Mouse (Mus musculus) thymus, adult 2 months (tissue): Measurements from ENCODE around the gene Olfr53. TPM values are rescaled to one million over a fixed set of nuclear protein-coding genes. Genes with fewer than 3 reads are reported as not detected.

Experiments used
- DNase-seq: peaks from one replicate; pipeline ENCODE4 v3.0.0; 2021
- H3K27ac ChIP-seq: fragments of 200-500 bp; 2 replicates; pipeline ENCODE4 v1.5.1; 2012; ENCODE audit warnings: low read length, control low read depth; ENCODE audit not compliant: control insufficient read depth, insufficient read depth
- H3K27me3 ChIP-seq: fragments of 200-500 bp; 2 replicates; pipeline ENCODE4 v1.6.1; 2012; ENCODE audit warnings: mild to moderate bottlenecking, low read length, moderate library complexity, mixed read lengths; ENCODE audit not compliant: control insufficient read depth, insufficient read depth
- H3K36me3 ChIP-seq: fragments of 200-500 bp; 2 replicates; pipeline ENCODE4 v1.6.1; 2012; ENCODE audit warnings: mild to moderate bottlenecking, low read length, moderate library complexity; ENCODE audit not compliant: control insufficient read depth, insufficient read depth
- H3K4me1 ChIP-seq: fragments of 200-500 bp; replicated peaks from 2 replicates; pipeline ENCODE4 v1.6.1; 2012; ENCODE audit warnings: low read length; ENCODE audit not compliant: control insufficient read depth, insufficient read depth
- H3K4me3 ChIP-seq: fragments of 200-500 bp; 2 replicates; pipeline ENCODE4 v1.5.1; 2012; ENCODE audit warnings: mild to moderate bottlenecking, low read length, control low read depth, moderate library complexity; ENCODE audit not compliant: control insufficient read depth, insufficient read depth
- CTCF ChIP-seq: fragments of 200-500 bp; IDR thresholded peaks from 2 replicates; pipeline ENCODE4 v1.5.1; 2012; ENCODE audit warnings: mild to moderate bottlenecking, control low read depth, low read length, moderate library complexity, borderline replicate concordance; ENCODE audit not compliant: control insufficient read depth, poor library complexity, insufficient read depth; ENCODE audit errors: extremely low read depth
- POLR2A ChIP-seq: fragments of 200-500 bp; IDR thresholded peaks from 2 replicates; pipeline ENCODE4 v1.6.1; 2012; ENCODE audit warnings: mild to moderate bottlenecking, low read length, control low read depth, moderate library complexity; ENCODE audit not compliant: control insufficient read depth, poor library complexity, insufficient read depth; ENCODE audit errors: extremely low read depth
- WGBS: fragments of 180-500 bp; shearing (Covaris S2); methylation state at CpG from one replicate; pipeline ENCODE4 v1.1.7; 2018; 5-methylcytosine and 5-hydroxymethylcytosine counted together
- polyA plus RNA-seq: library from polyadenylated mRNA; depleted of rRNA; stranded (reverse); fragments of >200 nt; gene quantifications from 2 replicates; pipeline ENCODE4 v1.2.3, GENCODE M21; 2012; rRNA removed

The Olfr53 gene
- polyA plus RNA-seq, 1 experiment = not detected

DNA sequence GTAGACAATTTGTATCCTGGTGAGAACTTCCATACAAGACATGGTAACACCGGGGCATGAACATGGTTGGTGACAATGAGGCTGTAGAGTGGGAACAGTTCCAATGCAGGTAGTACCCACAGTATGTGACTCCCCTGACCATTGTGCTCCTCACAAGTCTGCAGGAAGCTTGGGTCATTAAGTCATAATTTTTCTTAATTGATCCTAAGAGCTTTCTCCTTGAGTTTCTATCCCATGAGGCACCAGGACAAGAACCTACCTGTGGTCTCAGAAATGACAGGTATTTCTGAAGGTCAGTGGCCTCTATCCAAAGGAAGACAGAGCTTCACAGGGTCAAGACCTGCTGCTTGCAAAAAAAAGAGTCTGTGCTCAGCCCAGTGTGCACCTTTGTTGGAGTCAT is 35.4 kb downstream of the Olfr53 start, which contains the start of gene Olfr45:
Olfr45 (plus strand) TSS at position 301 of the 400 bp plus-strand sequence.
- Histone ChIP-seq H3K27ac (no peak within 1 kb of the TSS), H3K36me3 (no peaks in the 10 kb centered on the region), H3K4me3 (no peak within 1 kb of the TSS), H3K4me1 (no peaks in the 10 kb centered on the region), H3K27me3 (no peaks in the 10 kb centered on the region)
- DNase-seq = no peak
- no peak for TF ChIP-seq POLR2A
- no peak for TF ChIP-seq CTCF
- WGBS = 97% methylated on average over 1 of the region's 1 CpGs

DNA sequence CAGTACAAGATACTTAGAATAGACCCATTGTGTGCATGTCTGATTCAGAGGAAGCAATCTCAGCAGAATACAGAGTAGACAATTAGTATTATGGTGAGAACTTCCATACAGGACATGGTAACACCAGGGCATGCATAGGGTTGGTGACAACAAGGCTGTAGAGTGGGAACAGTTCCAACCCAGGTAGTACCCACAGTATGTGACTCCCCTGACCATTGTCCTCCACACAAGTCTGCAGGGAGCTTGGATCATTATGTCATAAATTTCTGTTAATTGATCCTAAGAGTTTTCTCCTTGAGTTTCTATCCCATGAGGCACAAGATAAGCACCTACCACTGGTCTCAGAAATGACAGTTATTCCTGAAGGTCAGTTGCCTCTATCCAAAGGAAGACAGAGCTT is 50.7 kb downstream of the Olfr53 start, which contains the start of gene Olfr541:
Olfr541 (plus strand) TSS at position 301 of the 400 bp plus-strand sequence.
- Histone ChIP-seq H3K36me3 (no peaks in the 10 kb centered on the region), H3K4me3 (no peak within 1 kb of the TSS), H3K4me1 (no peaks in the 10 kb centered on the region), H3K27me3 (no peaks in the 10 kb centered on the region), H3K27ac (no peak within 1 kb of the TSS)
- no peak for DNase-seq
- TF ChIP-seq CTCF = no peak
- no peak for TF ChIP-seq POLR2A

Other genes with a start within 250 kb of the Olfr53 start
- 0.06 TPM in 1 of 2 replicates, not detected in the other for gene Olfr531, start 243.5 kb upstream of the Olfr53 start, polyA plus RNA-seq
- not detected in 2 replicates for gene Olfr532, start 224.8 kb upstream of the Olfr53 start, polyA plus RNA-seq
- not detected in 2 replicates for gene Olfr533, start 183.1 kb upstream of the Olfr53 start, polyA plus RNA-seq
- 0.13 TPM in 1 of 2 replicates, not detected in the other for gene Olfr535, start 162.2 kb upstream of the Olfr53 start, polyA plus RNA-seq
- 0.05 TPM in 1 of 2 replicates, not detected in the other for gene Olfr536, start 139.1 kb upstream of the Olfr53 start, polyA plus RNA-seq
- not detected in 2 replicates for gene Olfr538, start 78.6 kb upstream of the Olfr53 start, polyA plus RNA-seq
- not detected in 2 replicates for gene Olfr46, start 45.2 kb upstream of the Olfr53 start, polyA plus RNA-seq
- gene Olfr61, start 17.5 kb upstream of the Olfr53 start, polyA plus RNA-seq = not detected in 2 replicates
- gene Olfr539, start 13.5 kb downstream of the Olfr53 start, polyA plus RNA-seq = not detected in 2 replicates
- not detected in 2 replicates for gene Olfr45, start 35.5 kb downstream of the Olfr53 start, polyA plus RNA-seq
- gene Olfr541, start 50.8 kb downstream of the Olfr53 start, polyA plus RNA-seq = not detected in 2 replicates
- gene Cyp2e1, start 117.3 kb downstream of the Olfr53 start, polyA plus RNA-seq = 11.2 and 12.2 TPM in 2 replicates
- 0.27 TPM in 1 of 2 replicates, not detected in the other for gene Syce1, start 141.4 kb downstream of the Olfr53 start, polyA plus RNA-seq
- gene Zfp941, start 175.7 kb downstream of the Olfr53 start, polyA plus RNA-seq = 0.04 and 0.22 TPM in 2 replicates
- 12.9 and 15.9 TPM in 2 replicates for gene Urah, start 188.6 kb downstream of the Olfr53 start, polyA plus RNA-seq
- gene Scgb1c1, start 199.1 kb downstream of the Olfr53 start, polyA plus RNA-seq = 2.0 and 3.2 TPM in 2 replicates
- 0.20 TPM in 1 of 2 replicates, not detected in the other for gene Odf3, start 201.4 kb downstream of the Olfr53 start, polyA plus RNA-seq
- gene Gm45785, start 209.9 kb downstream of the Olfr53 start, polyA plus RNA-seq = not detected in 2 replicates
- gene Ric8a, start 210.5 kb downstream of the Olfr53 start, polyA plus RNA-seq = 175 and 181 TPM in 2 replicates
- gene Bet1l, start 211.1 kb downstream of the Olfr53 start, polyA plus RNA-seq = 26.5 and 31.8 TPM in 2 replicates
- gene Psmd13, start 235.5 kb downstream of the Olfr53 start, polyA plus RNA-seq = 99.7 and 100 TPM in 2 replicates
- gene Sirt3, start 235.9 kb downstream of the Olfr53 start, polyA plus RNA-seq = 23.1 and 27.6 TPM in 2 replicates